ENCODE assay signal across 28 mouse cellular contexts in the genomic region with DNA sequence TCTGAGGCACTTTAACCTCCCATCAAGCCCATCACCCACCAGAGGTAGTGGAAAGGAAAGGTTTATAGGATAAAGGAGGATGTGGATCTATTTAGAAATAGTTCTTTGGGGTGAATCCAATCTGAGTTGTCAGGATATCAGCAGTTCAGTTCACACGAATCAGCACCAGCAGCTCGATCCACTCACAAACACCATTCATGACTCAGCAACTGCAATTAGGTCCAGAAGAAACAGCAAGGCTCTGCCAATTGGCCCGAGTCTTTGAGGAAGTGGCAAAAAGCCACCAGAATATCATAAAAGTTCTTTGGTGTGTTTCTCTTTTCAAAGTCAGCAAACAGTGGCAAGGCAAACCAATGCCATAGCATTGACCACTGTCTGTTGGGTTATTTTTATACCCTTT.
A peak's percentile ranks its signal among the peaks of the same experiment; 100 is the strongest.
DNase-seq lines count a peak whose midpoint lies in the region; ATAC-seq and TF ChIP-seq lines count a peak whose summit lies in the region.
"Had no signal": no experiment of that assay in that cellular context is flagged by ENCODE, and none has a peak within 500 bp of the region (broad histone marks: within the 10 kb centered on the region; RNA-seq: fewer than 3 reads in every experiment).

No protein-coding gene starts in this region.

- peaks cover 3% of the 10 kb centered on the region; the same call in 1 of the 2 replicates for H3K4me1 ChIP-seq in midbrain, embryonic 11.5 days (ENCODE audit: control insufficient read depth, insufficient read depth, low read length)
- H3K4me1 ChIP-seq in midbrain, embryonic 10.5 days: peaks cover 20% of the 10 kb centered on the region
- no peaks in the 10 kb centered on the region for H3K4me1 ChIP-seq in MEL (ENCODE audit: control insufficient read depth in 1 of 2, insufficient read depth in 2 of 2, low read length in 2 of 2)
- H3K4me1 ChIP-seq: embryonic facial prominence, embryonic 13.5 days; embryonic facial prominence, embryonic 15.5 days had no signal

- H3K36me3 ChIP-seq in midbrain, embryonic 11.5 days (ENCODE audit: control insufficient read depth, insufficient read depth, low read length): no peaks in the 10 kb centered on the region
- no peaks in the 10 kb centered on the region for H3K36me3 ChIP-seq in midbrain, embryonic 10.5 days
- no peaks in the 10 kb centered on the region for H3K36me3 ChIP-seq in MEL (ENCODE audit: control insufficient read depth in 1 of 2, insufficient read depth in 2 of 2, low read length in 2 of 2)
- H3K36me3 ChIP-seq: embryonic facial prominence, embryonic 13.5 days; embryonic facial prominence, embryonic 15.5 days; forebrain, embryonic 10.5 days; forebrain, embryonic 12.5 days; G1E had no signal

- no peaks in the 10 kb centered on the region for H3K9me3 ChIP-seq in midbrain, embryonic 11.5 days (ENCODE audit: control insufficient read depth, low read length)
- H3K9me3 ChIP-seq in midbrain, embryonic 10.5 days (replicated peaks): no peaks in the 10 kb centered on the region
- H3K9me3 ChIP-seq in MEL (replicated peaks; ENCODE audit: insufficient read depth, low read length): no peaks in the 10 kb centered on the region
- H3K9me3 ChIP-seq: embryonic facial prominence, embryonic 13.5 days; embryonic facial prominence, embryonic 15.5 days; forebrain, embryonic 10.5 days; forebrain, embryonic 12.5 days; G1E had no signal

- TF ChIP-seq CTCF in MEL (IDR thresholded peaks at IDR 0.05 in 2 of 3, conservative IDR thresholded peaks at IDR 0.05 in 1 of 3; ENCODE audit: control insufficient read depth in 1 of 3, insufficient read depth in 1 of 3, low read depth in 2 of 3, low read length in 3 of 3, poor library complexity in 1 of 3, severe bottlenecking in 1 of 3): no peak

- TF ChIP-seq EP300 in MEL (IDR thresholded peaks at IDR 0.05; ENCODE audit: low read depth in 1 of 2, low read length in 2 of 2): no peak

- no peak for TF ChIP-seq POLR2A in MEL (IDR thresholded peaks at IDR 0.05; ENCODE audit: control insufficient read depth in 1 of 2, insufficient read depth in 1 of 2, low read depth in 1 of 2, low read length in 2 of 2, poor library complexity in 1 of 2)

- no peak for ATAC-seq in midbrain, embryonic 11.5 days (ENCODE audit: low FRiP score)
- ATAC-seq: activated CD4-positive, CD25-positive, alpha-beta regulatory T cell, adult 4 months; CD4-positive, CD25-positive, alpha-beta regulatory T cell, adult 4 months; forebrain, embryonic 14.5 days; forebrain, embryonic 16.5 days; Patski had no signal

- 87% methylated on average over 3 of the region's 3 CpGs for WGBS in midbrain, embryonic 11.5 days
- 92% methylated on average over 3 of the region's 3 CpGs for WGBS in midbrain, embryonic 10.5 days

- TF ChIP-seq RAD21 in MEL (IDR thresholded peaks at IDR 0.05; ENCODE audit: low read depth, low read length): no peak

- no peak overlapping the region for H3K4me3 ChIP-seq in midbrain, embryonic 11.5 days (ENCODE audit: low read depth, low read length)
- no peak overlapping the region for H3K4me3 ChIP-seq in midbrain, embryonic 10.5 days
- no peak overlapping the region for H3K4me3 ChIP-seq in MEL (ENCODE audit: control insufficient read depth in 1 of 2, insufficient read depth in 1 of 2, low read depth in 2 of 2, low read length in 2 of 2)
- H3K4me3 ChIP-seq: embryonic facial prominence, embryonic 13.5 days; embryonic facial prominence, embryonic 15.5 days; erythroblast, embryonic 14.5 days; forebrain, embryonic 10.5 days; forebrain, embryonic 12.5 days had no signal

- no peak overlapping the region for H3K4me2 ChIP-seq in midbrain, embryonic 11.5 days
- H3K4me2 ChIP-seq: embryonic facial prominence, embryonic 13.5 days; embryonic facial prominence, embryonic 15.5 days; forebrain, embryonic 12.5 days had no signal

- H3K27ac ChIP-seq in midbrain, embryonic 11.5 days (ENCODE audit: low read depth, low read length): no peak overlapping the region
- H3K27ac ChIP-seq in midbrain, embryonic 10.5 days (replicated peaks): no peak overlapping the region
- H3K27ac ChIP-seq in MEL (ENCODE audit: control insufficient read depth, low read depth, low read length): no peak overlapping the region
- H3K27ac ChIP-seq: embryonic facial prominence, embryonic 13.5 days; embryonic facial prominence, embryonic 15.5 days; forebrain, embryonic 10.5 days; forebrain, embryonic 12.5 days had no signal

- H3K9ac ChIP-seq in midbrain, embryonic 11.5 days (ENCODE audit: low read length): no peak overlapping the region
- no peak overlapping the region for H3K9ac ChIP-seq in MEL (ENCODE audit: control insufficient read depth, low read depth, low read length, poor library complexity, severe bottlenecking)
- H3K9ac ChIP-seq: embryonic facial prominence, embryonic 13.5 days; embryonic facial prominence, embryonic 15.5 days; forebrain, embryonic 12.5 days had no signal

- no peaks in the 10 kb centered on the region for H3K79me2 ChIP-seq in MEL (ENCODE audit: control insufficient read depth, insufficient read depth, low read length, poor library complexity)

- no peaks in the 10 kb centered on the region for H3K27me3 ChIP-seq in midbrain, embryonic 11.5 days (ENCODE audit: control insufficient read depth, insufficient read depth, low read length)
- H3K27me3 ChIP-seq in midbrain, embryonic 10.5 days (ENCODE audit: low read depth, poor library complexity, severe bottlenecking): no peaks in the 10 kb centered on the region
- H3K27me3 ChIP-seq in MEL (ENCODE audit: control insufficient read depth in 1 of 2, insufficient read depth in 2 of 2, low read length in 2 of 2): peaks cover 2 to 4% of the 10 kb centered on the region in 2 experiments; a peak in 2 of 4 replicates
- H3K27me3 ChIP-seq: embryonic facial prominence, embryonic 13.5 days; embryonic facial prominence, embryonic 15.5 days; forebrain, embryonic 12.5 days; Patski had no signal

- DNase-seq in midbrain, embryonic 11.5 days (ENCODE audit: low spot score, missing footprints): peak; percentile 61
- DNase-seq in midbrain, embryonic 10.5 days (ENCODE audit: low spot score): no peak
- DNase-seq in 3T3-L1 (ENCODE audit: low read depth, low spot score) (peak; percentile 61), MEL (ENCODE audit: low read depth, low spot score) (peak; percentile 7), adipocyte (ENCODE audit: low spot score) (peak; percentile 74)
- DNase-seq in cerebellum, postnatal 10 days: no peak
- no peak for DNase-seq in natural killer cell, adult 2 months (ENCODE audit: low spot score in 2 of 2)
- DNase-seq in embryo, embryonic 11 days: no peak
- DNase-seq: adrenal gland, adult 2 months; adrenal gland, postnatal 10 days; adrenal gland, postnatal 25 days; B cell, adult 2 months; cerebellum, adult 11 months; cerebellum, adult 18-20 months; cerebellum, adult 8-10 months; cerebellum, adult 9-11 months; cerebellum, postnatal 25 days had no signal

TF ChIP-seq in MEL, 35 proteins besides CTCF, POLR2A, EP300 and RAD21:
- no peak for TF ChIP-seq KAT2A (conservative IDR thresholded peaks at IDR 0.05; ENCODE audit: low read depth, low read length)
- TF ChIP-seq ZKSCAN1 (IDR thresholded peaks at IDR 0.05; ENCODE audit: low read depth, low read length): no peak
- no peak for TF ChIP-seq USF2 (IDR thresholded peaks at IDR 0.05; ENCODE audit: borderline replicate concordance in 1 of 2, insufficient read depth in 1 of 2, low read depth in 1 of 2, low read length in 2 of 2)
- TF ChIP-seq MYC (IDR thresholded peaks at IDR 0.05; ENCODE audit: low read depth, low read length): no peak
- TF ChIP-seq CHD1 (IDR thresholded peaks at IDR 0.05; ENCODE audit: low read depth, low read length): no peak
- no peak for TF ChIP-seq BHLHE40 (IDR thresholded peaks at IDR 0.05; ENCODE audit: borderline replicate concordance, low read depth, low read length)
- no peak for TF ChIP-seq CHD2 (IDR thresholded peaks at IDR 0.05; ENCODE audit: low read length)
- TF ChIP-seq GATA1 (IDR thresholded peaks at IDR 0.05; ENCODE audit: low read depth, low read length): no peak
- no peak for TF ChIP-seq ELF1 (IDR thresholded peaks at IDR 0.05; ENCODE audit: low read depth, low read length)
- TF ChIP-seq ZMIZ1 (IDR thresholded peaks at IDR 0.05; ENCODE audit: low read depth, low read length): no peak
TF ChIP-seq in MEL: peak in this region for 0.

Comparison
In these comparisons a context has a peak if more than half of its experiments do, and no peak if none do; other contexts are left out.
1. DNase-seq: peak in midbrain, embryonic 11.5 days (single experiment), 3T3-L1 (single experiment), MEL (single experiment) and adipocyte (single experiment); none in midbrain, embryonic 10.5 days (single experiment), cerebellum, postnatal 10 days (0 of 2), natural killer cell, adult 2 months (0 of 2) and embryo, embryonic 11 days (single experiment).